Mouse (Mus musculus) subcutaneous adipose tissue, adult 2 months (tissue): ENCODE data around the gene Omp. TPM values are rescaled to one million over a fixed set of nuclear protein-coding genes. Genes with fewer than 3 reads are reported as not detected.

Experiments
- polyA plus RNA-seq: library from polyadenylated mRNA; depleted of rRNA; stranded (reverse); fragments of >200 nt; gene quantifications from 2 replicates; pipeline ENCODE4 v1.2.3, GENCODE M21; 2012; ENCODE audit warnings: low replicate concordance; rRNA removed

Gene Omp
- polyA plus RNA-seq: 0.17 and 0.81 TPM in 2 replicates

DNA sequence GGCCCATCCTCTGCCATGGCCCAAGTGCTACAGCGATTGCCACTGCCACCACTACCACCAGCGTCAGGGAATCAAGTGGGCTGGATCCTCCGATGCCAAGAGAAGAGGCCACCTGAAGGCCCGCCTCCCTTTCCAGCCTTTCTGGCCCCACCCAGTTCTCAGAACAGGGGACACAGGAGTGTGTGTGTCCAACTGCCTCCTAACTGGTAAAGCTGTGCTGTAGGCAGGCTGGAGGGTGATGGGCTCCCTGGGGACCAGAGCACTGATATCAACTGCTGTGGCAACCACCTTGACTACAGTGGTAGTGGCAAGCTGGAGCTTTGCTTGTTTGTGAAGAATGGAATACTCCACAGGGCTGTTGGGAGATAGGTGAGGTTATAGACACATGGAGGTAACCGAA is at the start of gene Omp:
Omp (minus strand) TSS at position 101 of the 400 bp plus-strand sequence.

GRCm38 (mm10) chr7:98177929-98178559 is 32.7 kb upstream of the Omp start, which contains the start of gene Capn5:
Gene Capn5, minus strand, starts transcription at chr7:98178274.

DNA sequence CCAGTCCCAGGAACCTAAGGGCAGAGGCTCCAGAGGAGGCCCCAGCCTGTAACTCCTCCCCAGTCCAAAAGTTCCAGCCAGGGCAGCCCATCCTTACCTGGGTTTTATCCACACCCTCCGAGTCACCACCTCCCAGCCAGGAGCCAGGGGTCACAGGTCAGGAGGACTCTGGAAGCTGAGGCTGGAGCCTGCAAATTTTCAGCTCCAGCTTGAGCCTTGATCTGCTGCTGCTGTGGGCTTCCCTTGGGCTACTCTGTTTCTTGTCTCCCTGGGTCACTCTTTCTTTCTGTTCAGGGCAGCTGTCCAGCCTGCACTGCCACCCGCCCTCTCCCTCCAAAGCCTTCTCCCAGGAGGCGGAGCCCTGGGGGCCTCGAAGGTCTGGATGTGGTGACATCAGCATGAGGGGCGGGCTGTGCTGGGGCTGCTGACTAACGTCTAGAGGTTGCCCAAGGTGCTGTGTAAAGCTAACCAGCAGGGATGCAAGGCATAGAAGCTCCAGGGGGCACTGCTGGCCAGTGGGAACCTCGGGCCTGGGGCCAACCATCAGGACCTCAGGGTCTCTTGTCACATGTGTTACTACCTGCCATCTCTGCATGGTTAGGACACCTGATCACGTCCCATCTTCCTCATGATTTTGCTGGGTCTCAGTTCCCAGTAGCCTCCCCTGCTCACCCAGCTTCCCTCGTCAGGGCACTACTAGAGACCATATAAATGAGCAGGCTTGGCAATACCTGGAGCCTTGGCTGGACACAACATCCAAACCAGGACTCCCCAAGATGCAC is 25.9 kb downstream of the Omp start, which contains the start of gene Myo7a:
Myo7a (minus strand) TSS at position 346 of the 782 bp plus-strand sequence.

Other genes starting within 250 kb of the Omp start
- not detected in 2 replicates for gene Gdpd4, start 225.5 kb downstream of the Omp start, polyA plus RNA-seq
- 15.1 and 20.2 TPM in 2 replicates for gene Myo7a, start 26.0 kb downstream of the Omp start, polyA plus RNA-seq
- gene Capn5, start 32.8 kb upstream of the Omp start, polyA plus RNA-seq: 7.5 and 29.0 TPM in 2 replicates
- 0.14 and 0.36 TPM in 2 replicates for gene B3gnt6, start 54.0 kb upstream of the Omp start, polyA plus RNA-seq
- 3.2 and 7.4 TPM in 2 replicates for gene Acer3, start 175.7 kb upstream of the Omp start, polyA plus RNA-seq
- gene Tsku, start 215.8 kb upstream of the Omp start, polyA plus RNA-seq: 15.7 and 35.0 TPM in 2 replicates